Mouse (Mus musculus) stomach, postnatal 0 days (tissue): ENCODE results near the gene Dhrs3.

Experiments
- CTCF ChIP-seq: IDR thresholded peaks from 2 replicates; pipeline ENCODE4 v1.5.1; 2016; ENCODE audit warnings: antibody characterized with exemption, low read depth, mild to moderate bottlenecking, moderate library complexity
- EP300 ChIP-seq: optimal IDR thresholded peaks from 2 replicates; pipeline ENCODE3; 2016; ENCODE audit warnings: antibody characterized with exemption

DNA sequence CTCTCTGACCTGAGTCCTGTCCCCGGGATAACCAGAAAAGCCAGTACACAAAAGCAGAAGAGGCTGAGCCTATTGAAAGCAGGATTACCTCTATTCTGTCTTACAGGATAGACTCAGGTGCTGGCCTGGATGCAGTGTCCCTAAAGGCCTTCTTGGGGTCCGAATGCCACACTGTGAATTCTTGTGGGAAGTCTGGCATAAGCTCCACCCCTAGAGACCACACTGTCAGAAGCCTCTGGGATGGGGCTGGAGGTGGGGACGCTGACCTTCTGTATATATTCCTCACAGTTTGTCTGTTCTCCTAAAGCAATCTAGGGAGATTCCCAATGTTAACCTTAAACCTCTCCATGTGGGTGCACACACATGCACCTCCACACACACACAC, 57.7 kb downstream of the Dhrs3 start:
- TF ChIP-seq CTCF (no peak), EP300 (no peak)
